Mouse (Mus musculus): ENCODE data around the gene Gipc1. TPM values are rescaled to one million over a fixed set of nuclear protein-coding genes. Genes with fewer than 3 reads are reported as not detected.
A peak's percentile ranks its signal among the peaks of the same experiment; 100 is the strongest.

Gene Gipc1
- polyA plus RNA-seq, 1 experiment, result 20.8 TPM

GRCm38 (mm10) chr8:83684517-83684916 is 32.0 kb downstream of the Gipc1 start:
- Histone ChIP-seq H3K27ac (replicated peaks; ENCODE audit: low read depth, low read length) (peak overlapping the region; percentile 100), H3K4me1 (ENCODE audit: control insufficient read depth, insufficient read depth, insufficient read length, low read length) (peaks cover 14% of the 10 kb centered on the region), H3K4me3 (ENCODE audit: insufficient read depth, low read depth, low read length) (peak overlapping the region; percentile 13; the same call in 1 of the 2 replicates)

DNA sequence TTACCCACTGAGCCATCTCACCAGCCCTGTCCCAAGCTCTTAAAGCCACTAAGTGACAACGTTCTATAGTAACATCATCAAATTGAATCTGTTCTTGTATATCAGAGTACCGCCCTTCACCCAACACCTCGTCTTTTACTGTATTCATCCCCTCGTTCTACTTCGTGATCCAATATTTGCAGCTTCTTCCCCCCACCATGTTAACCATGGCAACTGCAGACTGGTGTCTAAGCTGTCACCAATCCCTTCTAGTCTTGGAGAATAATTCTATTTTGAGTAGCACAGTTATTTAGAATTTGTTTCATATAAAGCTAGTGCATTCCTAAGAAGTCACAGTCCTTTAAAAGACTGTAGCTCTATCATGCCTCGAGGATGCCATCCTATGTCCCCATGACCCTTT is 36.8 kb downstream of the Gipc1 start:
- Histone ChIP-seq H3K4me3 (ENCODE audit: insufficient read depth, low read depth, low read length) (no peak overlapping the region), H3K4me1 (ENCODE audit: control insufficient read depth, insufficient read depth, insufficient read length, low read length) (peaks cover 22% of the 10 kb centered on the region), H3K27ac (replicated peaks; ENCODE audit: low read depth, low read length) (no peak overlapping the region)

GRCm38 (mm10) chr8:83693609-83694236 is 41.2 kb downstream of the Gipc1 start:
- H3K4me3 ChIP-seq (ENCODE audit: insufficient read depth, low read depth, low read length), result peak overlapping the region; percentile 27
- H3K27ac ChIP-seq (replicated peaks; ENCODE audit: low read depth, low read length), result peak overlapping the region; percentile 63
- H3K4me1 ChIP-seq (ENCODE audit: control insufficient read depth, insufficient read depth, insufficient read length, low read length), result peaks cover 37% of the 10 kb centered on the region

- peak overlapping the region; percentile 63 for H3K27ac ChIP-seq (replicated peaks; ENCODE audit: low read depth, low read length)
- peaks cover 37% of the 10 kb centered on the region for H3K4me1 ChIP-seq (ENCODE audit: control insufficient read depth, insufficient read depth, insufficient read length, low read length)
- H3K4me3 ChIP-seq (ENCODE audit: insufficient read depth, low read depth, low read length), result no peak overlapping the region
Measured at GRCm38 (mm10) chr8:83694369-83695160, 42.1 kb downstream of the Gipc1 start.

DNA sequence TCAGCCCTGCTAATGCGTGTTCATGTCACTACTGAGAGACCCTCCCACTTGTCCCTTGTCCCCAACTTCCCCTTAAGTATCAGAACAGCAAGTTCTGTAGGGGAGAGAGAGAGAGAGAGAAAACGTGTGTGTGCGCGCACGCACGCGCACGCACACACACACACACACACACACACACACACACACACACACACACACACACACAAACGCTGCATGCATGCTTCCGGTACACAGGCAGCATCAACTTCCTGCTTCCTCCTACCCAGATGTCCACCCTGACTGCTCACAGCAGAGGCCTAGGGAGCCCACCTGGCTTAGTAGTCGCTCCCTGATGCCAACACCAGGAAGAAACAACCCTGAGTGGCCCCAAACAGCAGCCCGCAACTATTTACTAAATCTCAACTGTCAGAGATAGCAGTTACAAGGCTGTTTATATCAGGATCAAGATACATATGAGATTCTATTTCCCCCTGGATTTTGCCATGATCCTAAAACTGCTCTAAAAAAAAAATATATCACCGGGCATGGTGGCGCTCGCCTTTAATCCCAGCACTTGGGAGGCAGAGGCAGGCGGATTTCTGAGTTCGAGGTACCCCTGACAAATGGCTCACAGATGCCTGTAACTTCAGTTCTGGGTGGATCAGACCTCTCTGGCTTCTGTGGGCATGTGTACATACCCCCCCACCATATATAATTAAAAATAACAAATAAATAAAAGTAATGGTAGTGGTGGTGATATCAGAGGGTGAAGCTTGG is 43.1 kb downstream of the Gipc1 start:
- Histone ChIP-seq H3K4me3 (ENCODE audit: insufficient read depth, low read depth, low read length) (no peak overlapping the region), H3K27ac (replicated peaks; ENCODE audit: low read depth, low read length) (peak overlapping the region; percentile 63), H3K4me1 (ENCODE audit: control insufficient read depth, insufficient read depth, insufficient read length, low read length) (peaks cover 37% of the 10 kb centered on the region)

DNA sequence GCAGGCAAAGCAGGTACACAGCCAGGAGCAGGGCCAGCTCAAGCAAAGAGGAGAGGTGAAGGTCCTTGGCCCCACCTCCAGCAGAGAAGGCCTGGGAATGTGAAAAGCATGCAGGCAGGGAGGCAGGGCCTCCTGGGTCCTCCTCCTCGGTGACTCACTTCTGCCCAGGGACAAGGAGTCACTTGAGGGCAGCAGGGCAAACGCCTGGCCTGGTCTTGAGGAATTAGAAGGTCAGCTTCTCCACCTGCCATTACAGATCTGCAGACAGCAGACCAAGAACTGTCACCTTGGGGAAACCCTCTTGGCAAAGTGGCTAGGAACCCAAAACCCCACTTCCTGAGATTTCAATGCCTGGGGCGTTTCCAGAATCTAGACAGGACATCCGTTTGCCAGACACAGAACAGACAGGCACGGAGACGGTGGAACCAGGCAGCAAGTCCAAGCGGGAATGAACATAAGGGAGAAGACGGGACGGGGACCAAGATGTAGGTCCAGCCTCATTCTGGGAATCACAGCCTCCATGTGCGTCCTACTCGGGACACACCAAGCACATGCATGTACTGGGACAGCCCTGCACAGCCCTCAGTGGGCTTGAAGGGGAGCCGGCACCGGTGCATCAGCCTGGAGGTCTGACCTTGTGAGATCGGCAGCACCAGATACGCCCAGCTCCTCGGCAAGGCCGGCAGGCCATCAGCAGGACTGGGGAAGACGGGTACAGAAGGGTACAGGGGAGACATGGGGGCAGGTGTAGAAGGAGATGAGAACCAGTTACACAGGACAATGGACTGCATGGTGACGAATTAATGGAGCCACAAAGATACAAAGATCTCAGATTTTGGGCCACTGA is 45.1 kb downstream of the Gipc1 start:
- H3K4me1 ChIP-seq (ENCODE audit: control insufficient read depth, insufficient read depth, insufficient read length, low read length), result peaks cover 35% of the 10 kb centered on the region
- peak overlapping the region; percentile 95 for H3K4me3 ChIP-seq (ENCODE audit: insufficient read depth, low read depth, low read length)
- peak overlapping the region; percentile 92 for H3K27ac ChIP-seq (replicated peaks; ENCODE audit: low read depth, low read length)

DNA sequence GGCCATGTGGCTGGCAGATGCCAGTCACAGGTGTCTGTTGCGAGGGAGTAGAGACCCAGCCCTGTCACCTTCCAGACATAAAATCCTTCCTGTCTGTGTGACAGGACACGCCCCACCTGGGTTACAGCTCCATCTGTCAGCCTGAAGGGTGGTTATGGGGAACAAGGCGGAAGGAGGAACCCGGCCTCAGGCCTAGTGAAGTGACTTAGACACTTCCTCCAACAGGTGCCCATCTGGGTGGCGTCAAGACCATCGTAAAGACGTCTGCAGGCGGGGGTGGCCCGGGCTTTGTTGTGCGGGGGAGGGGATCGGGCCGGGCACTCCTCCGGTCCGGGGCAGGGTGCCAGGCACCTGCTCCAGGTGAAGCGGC is 45.8 kb downstream of the Gipc1 start:
- Histone ChIP-seq H3K4me1 (ENCODE audit: control insufficient read depth, insufficient read depth, insufficient read length, low read length) (peaks cover 32% of the 10 kb centered on the region), H3K27ac (replicated peaks; ENCODE audit: low read depth, low read length) (peak overlapping the region; percentile 92), H3K4me3 (ENCODE audit: insufficient read depth, low read depth, low read length) (peak overlapping the region; percentile 95)

DNA sequence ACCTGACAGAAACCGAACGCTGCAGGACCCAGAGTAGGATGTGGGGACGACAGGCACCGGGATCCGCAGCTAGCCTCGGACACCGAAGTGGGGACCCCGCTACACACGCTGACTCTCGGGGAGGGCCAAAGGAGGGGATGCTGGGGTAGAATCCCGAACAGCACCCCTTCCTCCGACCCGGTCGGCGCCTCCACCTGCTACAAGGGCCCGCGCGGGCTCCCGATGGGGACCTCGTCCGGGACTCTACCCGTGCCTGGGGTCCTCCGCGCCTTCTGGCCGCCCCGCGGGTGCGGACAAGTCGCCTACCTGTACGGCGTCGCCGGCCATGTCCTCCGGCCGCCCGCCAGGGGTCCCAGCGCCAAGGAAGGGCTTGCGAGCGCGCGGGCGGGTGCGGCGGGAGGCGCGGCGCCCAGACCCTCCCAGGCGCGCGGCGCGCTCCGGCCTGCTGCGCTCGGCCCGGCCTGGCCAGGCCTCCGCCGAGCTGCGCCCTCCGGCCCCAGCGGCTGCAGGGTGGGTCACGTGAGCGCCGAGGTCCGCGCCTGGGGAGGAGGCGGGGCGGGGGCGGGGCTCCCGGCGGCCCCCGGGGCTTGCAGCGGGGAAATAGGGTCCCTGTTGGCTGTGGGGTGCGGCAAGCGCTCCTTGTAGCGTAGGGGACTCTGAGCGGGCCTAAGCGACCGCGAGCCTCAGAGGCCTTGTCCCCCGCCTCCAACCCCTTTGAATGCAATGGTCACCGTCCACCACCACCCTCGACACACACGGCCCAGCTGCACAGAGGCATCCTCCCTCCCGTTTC is 46.4 kb downstream of the Gipc1 start, which contains the start of gene Pkn1:
TSS of gene Pkn1 (minus strand) at position 519 of the 793 bp plus-strand sequence.
- H3K4me1 ChIP-seq (ENCODE audit: control insufficient read depth, insufficient read depth, insufficient read length, low read length), result peaks cover 26% of the 10 kb centered on the region
- H3K27ac ChIP-seq (replicated peaks; ENCODE audit: low read depth, low read length), result peak within 1 kb of the TSS; percentile 92
- H3K4me3 ChIP-seq (ENCODE audit: insufficient read depth, low read depth, low read length), result peak within 1 kb of the TSS; percentile 95

- Histone ChIP-seq H3K27ac (replicated peaks; ENCODE audit: low read depth, low read length) (peak overlapping the region; percentile 56), H3K4me3 (ENCODE audit: insufficient read depth, low read depth, low read length) (peak overlapping the region; percentile 95), H3K4me1 (ENCODE audit: control insufficient read depth, insufficient read depth, insufficient read length, low read length) (peaks cover 19% of the 10 kb centered on the region)
Measured at GRCm38 (mm10) chr8:83699566-83699965, 47.1 kb downstream of the Gipc1 start.

GRCm38 (mm10) chr8:83700423-83701085 is 48.1 kb downstream of the Gipc1 start:
- Histone ChIP-seq H3K4me3 (ENCODE audit: insufficient read depth, low read depth, low read length) (no peak overlapping the region), H3K4me1 (ENCODE audit: control insufficient read depth, insufficient read depth, insufficient read length, low read length) (peaks cover 9% of the 10 kb centered on the region), H3K27ac (replicated peaks; ENCODE audit: low read depth, low read length) (no peak overlapping the region)

GRCm38 (mm10) chr8:83703426-83703825 is 50.9 kb downstream of the Gipc1 start:
- Histone ChIP-seq H3K4me1 (ENCODE audit: control insufficient read depth, insufficient read depth, insufficient read length, low read length) (no peaks in the 10 kb centered on the region; the same call in 1 of the 2 replicates), H3K27ac (replicated peaks; ENCODE audit: low read depth, low read length) (no peak overlapping the region), H3K4me3 (ENCODE audit: insufficient read depth, low read depth, low read length) (no peak overlapping the region)

DNA sequence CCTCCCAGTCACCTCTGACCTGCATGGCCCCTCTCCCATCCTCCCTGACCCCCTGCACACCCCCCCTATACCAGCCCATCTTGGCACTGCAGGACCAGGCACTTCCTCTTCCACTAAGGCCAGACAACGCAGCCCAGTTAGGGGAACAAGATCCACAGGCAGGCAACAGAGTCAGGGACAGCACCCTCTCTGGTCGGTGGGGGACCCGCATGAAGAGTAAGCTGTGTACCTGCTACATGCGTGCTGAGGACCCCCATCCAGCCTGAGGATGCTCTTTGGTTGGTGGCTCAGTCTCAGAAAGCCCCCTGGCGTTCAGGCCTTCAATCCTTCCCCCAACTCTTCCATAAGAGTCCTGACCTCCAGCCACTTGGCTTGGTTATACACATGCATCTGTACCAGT is 53.9 kb downstream of the Gipc1 start:
- Histone ChIP-seq H3K4me3 (ENCODE audit: insufficient read depth, low read depth, low read length) (no peak overlapping the region), H3K4me1 (ENCODE audit: control insufficient read depth, insufficient read depth, insufficient read length, low read length) (no peaks in the 10 kb centered on the region), H3K27ac (replicated peaks; ENCODE audit: low read depth, low read length) (no peak overlapping the region)

DNA sequence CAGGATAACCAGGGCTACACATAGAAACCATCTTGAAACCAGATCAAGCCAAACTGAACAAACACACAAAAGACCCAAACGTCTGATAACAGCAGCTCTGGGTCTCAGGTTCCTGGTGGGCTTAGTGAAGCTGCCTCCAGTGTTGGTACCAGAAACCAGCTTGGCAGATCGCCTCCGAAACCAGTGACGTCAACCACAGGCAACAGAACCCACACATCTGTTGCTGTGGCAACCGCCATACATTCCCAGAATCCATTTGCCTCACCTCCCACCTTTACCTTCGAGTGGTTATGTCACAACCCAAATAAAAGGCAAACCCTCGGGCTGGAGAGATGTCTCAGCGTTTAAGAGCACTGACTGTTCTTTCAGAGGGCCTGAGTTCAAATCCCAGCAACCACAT is 55.1 kb downstream of the Gipc1 start:
- no peaks in the 10 kb centered on the region for H3K4me1 ChIP-seq (ENCODE audit: control insufficient read depth, insufficient read depth, insufficient read length, low read length)
- no peak overlapping the region for H3K4me3 ChIP-seq (ENCODE audit: insufficient read depth, low read depth, low read length)
- H3K27ac ChIP-seq (replicated peaks; ENCODE audit: low read depth, low read length), result no peak overlapping the region
